Mouse (Mus musculus) forebrain, postnatal 0 days (tissue): ENCODE measurements around the gene Zfp467. TPM values are rescaled to one million over a fixed set of nuclear protein-coding genes. Genes with fewer than 3 reads are reported as not detected.

Experiments
- ATAC-seq: fragments of 200-750 bp; cut with Nextera tagmentation; 2 replicates; pipeline ENCODE4 v1.8.0; 2017; ENCODE audit warnings: mild to moderate bottlenecking, moderate library complexity
- DNase-seq: peaks from one replicate; pipeline ENCODE4 v3.0.0-alpha.2; 2015
- H3K27ac ChIP-seq: fragments of 300-500 bp; sonication (generic); 2 replicates; pipeline ENCODE4 v1.5.1; 2014; ENCODE audit warnings: low read depth, mild to moderate bottlenecking, antibody characterized with exemption, low read length, moderate library complexity, mixed read lengths
- H3K27me3 ChIP-seq: fragments of 300-500 bp; sonication (generic); 2 replicates; pipeline ENCODE4 v1.6.1; 2014; ENCODE audit warnings: mild to moderate bottlenecking, low read length, mixed read lengths; ENCODE audit not compliant: insufficient read depth
- H3K36me3 ChIP-seq: fragments of 300-500 bp; sonication (generic); 2 replicates; pipeline ENCODE4 v1.6.1; 2014; ENCODE audit warnings: mild to moderate bottlenecking, moderate library complexity; ENCODE audit not compliant: insufficient read depth
- H3K4me1 ChIP-seq: fragments of 300-500 bp; sonication (generic); 2 replicates; pipeline ENCODE4 v1.6.1; 2014; ENCODE audit warnings: antibody characterized with exemption; ENCODE audit not compliant: insufficient read depth
- H3K4me2 ChIP-seq: fragments of 300-500 bp; sonication (generic); 2 replicates; pipeline ENCODE4 v1.6.1; 2014; ENCODE audit warnings: low read depth, mild to moderate bottlenecking, moderate library complexity
- H3K4me3 ChIP-seq: fragments of 300-500 bp; sonication (generic); 2 replicates; pipeline ENCODE4 v1.5.1; 2014; ENCODE audit warnings: low read depth, low read length, mixed read lengths
- H3K9ac ChIP-seq: fragments of 300-500 bp; sonication (generic); 2 replicates; pipeline ENCODE4 v1.6.1; 2014; ENCODE audit warnings: mild to moderate bottlenecking
- H3K9me3 ChIP-seq: fragments of 300-500 bp; sonication (generic); 2 replicates; pipeline ENCODE4 v1.6.1; 2016; ENCODE audit warnings: low read length
- CTCF ChIP-seq: sonication (generic); IDR thresholded peaks from 2 replicates; pipeline ENCODE4 v1.5.1; 2016; ENCODE audit warnings: antibody characterized with exemption, control low read depth, low read depth
- WGBS: fragments of 180-500 bp; shearing (Covaris S2); extraction: QIAGEN DNeasy Blood & Tissue Kit; methylation state at CpG from one replicate; pipeline ENCODE4 v1.1.7; 2014; 5-methylcytosine and 5-hydroxymethylcytosine counted together
- polyA plus RNA-seq: library from polyadenylated mRNA; unstranded; fragments of >200 nt; fragmentation: Nextera tagmentation; extraction: Ambion mirVana; gene quantifications from 2 replicates; pipeline ENCODE4 v1.2.1, GENCODE M21; 2015
- total RNA-seq: library from RNA; depleted of rRNA; stranded (reverse); fragments of >200 nt; gene quantifications from 2 replicates; pipeline ENCODE4 v1.2.3, GENCODE M21; 2014

Gene Zfp467
- total and polyA plus RNA-seq, 2 experiments from 2014 or later: 28.6 to 40.4 TPM

DNA sequence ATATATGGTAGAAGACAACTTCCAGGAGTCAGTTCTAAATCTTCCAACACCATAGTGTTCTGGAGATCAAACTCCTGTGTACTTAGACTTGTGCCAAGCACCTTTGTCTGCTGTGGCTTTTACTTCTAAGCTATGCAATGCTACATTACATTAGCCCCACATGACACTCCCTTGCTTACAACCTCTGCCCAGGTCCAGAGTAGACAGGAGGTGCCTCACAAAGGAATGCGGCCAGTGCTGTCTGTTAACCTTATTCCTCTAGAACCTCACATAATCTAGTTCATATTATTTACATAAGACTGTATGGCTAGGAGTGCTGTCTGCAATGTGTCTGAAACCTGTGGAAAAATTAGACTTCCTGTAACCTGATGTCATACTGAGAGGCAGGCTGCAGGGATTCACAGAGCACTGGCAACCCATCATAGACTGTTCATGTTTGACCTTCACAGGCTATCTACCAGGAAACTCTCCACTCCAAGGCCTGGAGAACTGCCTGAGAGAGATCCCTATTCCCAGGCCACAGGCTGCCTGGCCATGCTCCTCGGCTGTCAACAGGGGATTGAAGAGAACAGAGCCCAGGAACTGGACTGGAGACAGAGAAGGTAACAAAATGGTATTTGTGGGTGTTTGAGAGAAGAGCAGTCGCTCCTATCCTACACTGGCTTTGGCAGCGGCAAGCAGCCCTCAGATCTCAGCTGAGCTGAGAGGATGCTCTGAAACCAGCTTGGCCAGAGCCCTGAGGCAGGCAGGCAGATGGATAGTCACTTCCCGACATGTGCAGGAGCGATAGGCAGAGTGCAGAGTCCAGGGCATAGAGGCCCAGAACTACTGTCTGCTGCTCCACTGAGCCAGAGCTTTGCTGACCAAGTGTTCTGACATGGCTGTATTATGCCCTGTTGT lies 34.2 kb downstream of the Zfp467 start:
- Histone ChIP-seq H3K9ac (no peak overlapping the region), H3K4me3 (no peak overlapping the region), H3K4me2 (no peak overlapping the region), H3K4me1 (no peaks in the 10 kb centered on the region), H3K27ac (no peak overlapping the region), H3K9me3 (no peaks in the 10 kb centered on the region), H3K27me3 (no peaks in the 10 kb centered on the region), H3K36me3 (peaks cover 99% of the 10 kb centered on the region)
- ATAC-seq (no peak), DNase-seq (no peak)
- no peak for TF ChIP-seq CTCF
- WGBS: 95% methylated on average over 6 of the region's 6 CpGs

DNA sequence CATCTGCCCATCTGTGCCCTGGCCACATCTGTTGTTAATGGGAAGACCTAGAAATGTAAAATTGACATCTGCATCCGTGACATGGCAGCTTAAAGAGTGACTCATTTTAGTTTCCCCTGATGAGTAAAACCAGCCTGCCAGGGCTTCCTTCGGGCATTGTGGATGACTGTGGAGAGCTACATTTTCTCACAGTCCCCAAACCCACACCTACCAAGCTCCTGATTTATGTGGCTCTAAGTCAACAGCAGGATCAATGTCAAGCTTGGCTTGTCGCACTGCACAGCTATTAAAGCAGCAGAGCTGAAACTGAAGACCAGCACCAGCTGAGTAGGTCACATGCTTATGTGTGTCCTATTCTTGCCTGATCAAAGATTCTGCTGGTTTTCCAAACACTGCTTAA lies 35.1 kb downstream of the Zfp467 start:
- no peak for TF ChIP-seq CTCF

DNA sequence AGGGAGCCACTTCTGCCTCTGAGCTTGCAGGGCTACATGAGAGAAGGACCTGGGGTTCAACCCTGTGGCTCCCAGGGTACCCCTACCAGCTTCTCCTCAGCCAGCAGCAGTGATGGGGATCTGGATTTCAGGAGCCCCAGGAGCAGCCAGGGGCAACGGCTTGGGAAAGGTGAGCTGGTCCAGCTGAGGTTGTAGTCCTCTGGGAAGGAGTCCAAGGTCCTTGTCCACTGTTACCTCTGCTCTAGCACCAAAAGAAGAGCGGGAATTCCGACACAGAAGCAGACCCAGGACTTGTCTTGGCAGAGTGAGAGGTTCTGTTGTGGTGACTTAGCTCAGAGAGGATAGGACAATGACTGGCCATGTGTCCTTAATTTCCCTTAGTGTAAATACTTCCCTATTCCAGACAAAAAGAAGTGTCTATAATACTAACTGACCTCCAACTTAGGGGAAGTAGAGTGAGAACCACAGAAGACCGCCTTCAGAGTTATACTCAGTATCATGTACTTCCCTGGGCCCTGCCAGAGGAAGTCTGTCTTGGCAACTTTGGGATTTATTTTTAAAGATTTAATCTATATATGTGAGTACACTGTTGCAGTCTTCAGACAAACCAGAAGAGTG lies 35.8 kb downstream of the Zfp467 start:
- Histone ChIP-seq H3K4me2 (no peak overlapping the region), H3K9ac (no peak overlapping the region), H3K9me3 (no peaks in the 10 kb centered on the region), H3K4me1 (no peaks in the 10 kb centered on the region), H3K27me3 (no peaks in the 10 kb centered on the region), H3K4me3 (no peak overlapping the region), H3K27ac (no peak overlapping the region), H3K36me3 (peaks cover 99% of the 10 kb centered on the region)
- 97% methylated on average over 4 of the region's 4 CpGs for WGBS
- ATAC-seq (no peak), DNase-seq (no peak)
- TF ChIP-seq CTCF: no peak

More for the DNA sequence above, 35.1 kb downstream of the Zfp467 start:
- H3K9ac ChIP-seq: no peak overlapping the region
- WGBS: 84% methylated on average over 3 of the region's 3 CpGs
- H3K27me3 ChIP-seq: no peaks in the 10 kb centered on the region
- no peaks in the 10 kb centered on the region for H3K4me1 ChIP-seq
- no peak overlapping the region for H3K27ac ChIP-seq
- H3K9me3 ChIP-seq: no peaks in the 10 kb centered on the region
- DNase-seq (no peak), ATAC-seq (no peak)
- H3K4me3 ChIP-seq: no peak overlapping the region
- peaks cover 99% of the 10 kb centered on the region for H3K36me3 ChIP-seq
- H3K4me2 ChIP-seq: no peak overlapping the region

DNA sequence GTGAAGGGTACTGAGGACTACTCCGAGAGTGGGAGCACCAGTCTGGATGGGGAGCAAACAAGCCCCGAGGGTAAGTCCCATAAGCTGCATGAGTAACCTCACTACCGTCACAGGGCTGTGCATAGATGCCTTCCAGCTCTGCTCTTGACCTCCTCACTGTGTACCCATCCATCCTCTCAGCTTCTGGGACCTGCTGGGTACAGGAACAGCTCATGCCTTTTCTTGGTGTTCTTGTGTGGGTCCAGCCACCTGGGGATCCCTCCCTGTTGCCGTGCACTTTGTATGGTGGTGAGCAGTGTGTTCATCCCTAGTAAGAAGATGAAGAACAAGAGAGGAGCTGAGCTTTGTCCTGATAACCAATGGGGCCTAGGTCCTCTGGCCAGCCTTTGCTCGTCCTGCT lies 41.6 kb downstream of the Zfp467 start:
- no peak overlapping the region for H3K27ac ChIP-seq
- no peak overlapping the region for H3K4me3 ChIP-seq
- H3K27me3 ChIP-seq: no peaks in the 10 kb centered on the region
- no peak for TF ChIP-seq CTCF
- no peaks in the 10 kb centered on the region for H3K4me1 ChIP-seq
- WGBS: 95% methylated on average over 5 of the region's 5 CpGs
- ATAC-seq: no peak
- DNase-seq: no peak
- H3K36me3 ChIP-seq: peaks cover 54% of the 10 kb centered on the region
- no peaks in the 10 kb centered on the region for H3K9me3 ChIP-seq
- no peak overlapping the region for H3K4me2 ChIP-seq
- H3K9ac ChIP-seq: no peak overlapping the region

DNA sequence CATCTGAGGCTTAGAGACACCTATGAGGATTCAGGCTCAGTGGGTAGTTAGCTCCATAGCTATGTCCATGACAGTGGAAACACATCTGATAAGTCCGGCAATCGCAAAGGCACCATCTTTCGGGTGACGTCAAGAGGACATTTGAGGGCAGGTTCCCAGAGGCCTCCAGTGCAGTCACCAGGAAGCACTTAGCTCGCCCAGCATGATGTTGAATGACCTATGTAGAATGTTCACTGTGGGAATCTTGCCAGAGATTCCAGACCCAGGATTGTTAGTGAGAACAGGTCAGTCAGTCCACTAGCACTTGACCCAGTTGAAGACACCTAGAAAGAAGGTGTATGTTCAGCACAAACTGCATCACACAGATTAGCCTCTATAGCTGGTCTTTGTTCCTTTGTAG lies 45.7 kb downstream of the Zfp467 start:
- Histone ChIP-seq H3K27ac (no peak overlapping the region), H3K4me2 (no peak overlapping the region), H3K4me1 (peaks cover 15% of the 10 kb centered on the region), H3K4me3 (no peak overlapping the region), H3K36me3 (peaks cover 14% of the 10 kb centered on the region), H3K9me3 (no peaks in the 10 kb centered on the region), H3K27me3 (no peaks in the 10 kb centered on the region), H3K9ac (no peak overlapping the region)
- DNase-seq: no peak
- no peak for TF ChIP-seq CTCF
- no peak for ATAC-seq
- 95% methylated on average over 5 of the region's 5 CpGs for WGBS

DNA sequence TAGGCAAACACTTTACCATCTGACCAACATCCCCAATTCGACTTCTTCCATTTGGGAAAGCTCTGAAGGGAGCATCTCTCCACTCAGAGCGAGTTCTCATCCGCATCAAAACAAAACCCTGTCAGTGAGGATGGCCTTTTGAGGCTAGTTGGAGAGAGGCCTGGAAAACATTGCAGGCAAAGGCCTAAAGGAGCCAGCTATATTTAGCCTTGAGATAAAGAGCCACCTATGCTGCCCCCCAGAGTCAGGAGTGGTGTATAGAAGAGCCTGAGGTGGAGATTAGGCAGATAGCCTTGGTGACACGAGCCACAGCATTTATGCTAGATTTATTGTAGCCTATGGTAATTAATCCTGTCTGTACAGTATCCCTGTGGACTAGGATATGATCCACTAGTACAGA lies 48.3 kb downstream of the Zfp467 start:
- Histone ChIP-seq H3K4me3 (no peak overlapping the region), H3K9ac (no peak overlapping the region), H3K4me1 (peaks cover 15% of the 10 kb centered on the region), H3K4me2 (0 out of 2 replicates have a peak overlapping the region, but pooled peaks have one; percentile 75), H3K36me3 (no peaks in the 10 kb centered on the region), H3K9me3 (no peaks in the 10 kb centered on the region), H3K27me3 (no peaks in the 10 kb centered on the region), H3K27ac (no peak overlapping the region)
- TF ChIP-seq CTCF: peak; percentile 53
- DNase-seq (peak; percentile 42), ATAC-seq (no peak)
- 57% methylated on average over 4 of the region's 4 CpGs for WGBS

DNA sequence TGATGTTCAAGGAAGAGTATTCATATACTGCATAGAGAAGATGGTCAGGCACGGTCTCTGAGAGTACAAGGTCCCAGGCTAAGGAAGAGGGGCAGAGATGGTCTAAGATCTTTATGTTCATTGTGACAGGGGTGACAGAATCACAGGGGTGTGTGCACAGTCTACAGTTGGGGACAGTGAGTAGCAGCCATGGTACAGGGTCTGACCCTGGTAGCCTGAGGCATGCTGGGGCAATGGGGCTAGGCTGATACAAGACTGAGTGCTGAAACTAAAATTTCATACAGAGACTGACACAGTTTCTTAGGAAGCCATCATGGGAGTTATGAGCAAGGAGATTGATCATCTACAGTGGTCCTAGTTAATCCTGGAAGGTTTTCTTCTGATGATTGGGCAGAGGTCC lies 48.9 kb downstream of the Zfp467 start:
- Histone ChIP-seq H3K4me3 (peak overlapping the region; percentile 75; the same call in 1 of the 2 replicates), H3K9me3 (no peaks in the 10 kb centered on the region), H3K4me2 (peak overlapping the region; percentile 75), H3K4me1 (peaks cover 15% of the 10 kb centered on the region), H3K36me3 (no peaks in the 10 kb centered on the region), H3K27ac (no peak overlapping the region), H3K9ac (peak overlapping the region; percentile 82), H3K27me3 (no peaks in the 10 kb centered on the region)
- ATAC-seq (no peak), DNase-seq (no peak)
- TF ChIP-seq CTCF: no peak
- 97% methylated on average over 1 of the region's 1 CpGs for WGBS
